Mouse (Mus musculus) Patski (cell line): ENCODE measurements at regions not wholly inside any gene's neighbourhood (a gene's known extent, or its start where the extent isn't known, plus 50 kb on each side); places are given as distances from the start of the nearest gene placed in this dataset.

Experiments used
- ATAC-seq: fragments of 100-300 bp; one replicate; pipeline ENCODE4 v1.8.0; 2021
- CTCF ChIA-PET: fragments of 350-600 bp; sonication (Branson Sonifier 250); formaldehyde crosslinking; loops from one replicate; lab custom pipeline; 2022; ENCODE audit warnings: inconsistent platforms; lab: Charles Lee
- POLR2A ChIA-PET: fragments of 350-600 bp; sonication (Branson Sonifier 250); formaldehyde crosslinking; loops from one replicate; lab custom pipeline; 2022; ENCODE audit warnings: antibody characterized with exemption, inconsistent platforms; lab: Charles Lee
- DNase-seq: peaks from one replicate; pipeline ENCODE4 v3.0.0-alpha.2; 2011; ENCODE audit warnings: low read depth, low spot score
- H3K27me3 ChIP-seq: fragments of 371-371 bp; one replicate; pipeline ENCODE4 v1.5.1; 2021
- CTCF ChIP-seq: fragments of 100-300 bp; IDR thresholded peaks from one replicate; pipeline ENCODE4 v1.5.1; 2021
- in situ Hi-C: fragments of 300-500 bp; cut with MboI; formaldehyde crosslinking; loops from 3 replicates; pipeline ENCODE4 v1.11.1; 2018; ENCODE audit warnings: low pct_unique_long_range_greater_than_20kb, mixed read lengths

DNA sequence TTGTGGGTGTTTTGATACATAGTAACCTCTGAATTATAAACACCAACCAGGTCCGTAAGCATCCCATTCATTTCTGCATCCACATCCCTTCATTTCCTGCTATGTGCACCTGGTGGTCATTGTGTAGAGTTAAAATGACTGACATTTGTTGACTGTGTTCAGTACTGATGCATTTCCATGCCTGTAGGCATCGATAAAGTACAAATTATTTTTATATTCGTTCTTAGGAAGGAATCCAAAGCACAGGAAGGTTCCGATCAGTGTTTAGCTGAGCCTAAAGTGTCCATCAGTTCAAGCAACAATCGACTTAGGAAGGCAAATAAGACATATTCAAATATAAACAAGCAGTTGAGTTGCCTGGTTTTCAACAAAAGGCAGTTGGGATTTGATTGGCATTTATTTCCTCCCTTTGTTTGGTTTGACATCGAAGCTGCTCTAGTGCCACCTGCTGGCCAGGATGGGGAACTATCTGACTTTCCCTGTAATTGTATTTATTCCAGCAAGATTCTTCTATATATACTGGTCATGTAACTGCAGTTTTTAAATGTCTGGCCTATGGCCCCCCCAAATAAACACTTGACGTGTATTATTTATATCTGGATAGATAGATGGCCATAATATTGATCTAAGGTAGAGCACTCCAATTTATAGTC, 64.6 kb upstream of the Osbpl8 start:
- no peaks in the 10 kb centered on the region for H3K27me3 ChIP-seq
- ATAC-seq (no peak), DNase-seq (no peak)
- peak; percentile 89 for TF ChIP-seq CTCF
- ChIA-PET POLR2A (interaction anchor here (0.7 kb wide), 1 partner anchor 92 kb away, joined by 3 read pairs; no protein-coding TSS in a partner anchor), CTCF (interaction anchor here (1.1 to 2.6 kb wide), 5 partner anchors 91 to 120 kb away, joined by 4 to 9 read pairs (median 5); no protein-coding TSS in a partner anchor)
- in situ Hi-C loops = loop anchor here (5.0 kb wide), 2 partner anchors 103 to 308 kb away; no protein-coding TSS in a partner anchor

DNA sequence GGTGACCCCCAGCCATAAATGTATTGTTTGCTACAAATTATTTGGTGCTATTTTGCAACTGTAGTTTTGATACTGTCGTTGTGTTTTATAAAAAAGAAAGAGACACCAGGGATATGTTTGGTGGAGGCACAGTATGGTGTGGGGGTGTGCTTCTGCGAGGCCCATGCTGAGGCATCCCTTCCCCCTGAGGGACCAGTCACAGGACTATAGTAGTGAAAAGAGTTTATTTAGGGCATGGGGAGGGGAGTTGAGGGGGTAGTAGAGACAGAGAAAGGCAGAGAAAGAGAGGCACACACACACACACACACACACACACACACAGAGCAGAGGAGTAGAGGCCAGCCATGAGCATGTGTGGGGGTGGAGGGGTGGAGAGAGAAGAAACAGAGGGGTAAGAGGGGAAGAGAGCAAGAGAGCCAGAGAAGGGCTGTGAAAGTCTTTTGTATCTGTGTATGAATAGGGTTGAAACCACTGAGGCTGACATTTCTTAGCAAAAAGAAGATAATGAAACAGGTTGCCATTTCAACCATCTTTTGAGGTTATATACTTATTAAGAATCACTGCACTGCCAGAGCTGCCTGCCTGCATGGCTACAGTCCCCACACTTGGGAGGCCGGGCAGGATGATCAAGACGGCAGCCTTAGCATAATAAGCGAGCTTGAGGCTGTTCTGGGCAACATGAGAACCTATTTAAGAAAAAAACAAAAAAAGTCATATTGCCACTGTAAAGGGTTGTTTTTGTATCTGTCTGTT, 65.3 kb upstream of the Osbpl8 start:
- CTCF ChIA-PET = interaction anchor here (1.1 to 2.6 kb wide), 6 partner anchors 10 to 120 kb away, joined by 3 to 9 read pairs (median 4); no protein-coding TSS in a partner anchor
- H3K27me3 ChIP-seq = no peaks in the 10 kb centered on the region
- DNase-seq = no peak
- in situ Hi-C loops = loop anchor here (5.0 kb wide), 1 partner anchor 102 kb away; no protein-coding TSS in a partner anchor
- POLR2A ChIA-PET = no interaction called here
- no peak for TF ChIP-seq CTCF
- ATAC-seq = no peak

DNA sequence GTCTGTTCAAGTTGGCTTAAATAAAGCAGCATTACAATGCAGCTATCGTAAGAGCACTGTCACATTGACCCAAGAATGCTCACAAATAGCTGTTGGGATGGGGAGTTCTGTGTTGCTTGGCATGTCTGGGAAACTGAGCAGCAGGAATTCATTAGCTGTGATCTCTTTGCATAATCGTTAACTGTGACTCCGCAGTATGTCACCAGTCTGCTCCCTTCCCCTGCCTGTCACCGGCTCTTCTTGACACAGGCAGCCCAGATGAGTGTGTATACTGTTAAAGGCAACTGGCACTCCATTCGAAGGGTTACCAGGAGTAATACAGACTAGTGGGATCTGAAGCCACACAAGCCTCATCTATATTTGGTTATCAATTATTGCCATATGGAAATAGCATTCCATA, 67.3 kb upstream of the Osbpl8 start:
- DNase-seq = no peak
- TF ChIP-seq CTCF = no peak
- H3K27me3 ChIP-seq = no peaks in the 10 kb centered on the region
- CTCF ChIA-PET = no interaction called here
- in situ Hi-C loops = loop anchor here (5.0 kb wide), 1 partner anchor 100 kb away; no protein-coding TSS in a partner anchor
- POLR2A ChIA-PET = no interaction called here
- no peak for ATAC-seq

DNA sequence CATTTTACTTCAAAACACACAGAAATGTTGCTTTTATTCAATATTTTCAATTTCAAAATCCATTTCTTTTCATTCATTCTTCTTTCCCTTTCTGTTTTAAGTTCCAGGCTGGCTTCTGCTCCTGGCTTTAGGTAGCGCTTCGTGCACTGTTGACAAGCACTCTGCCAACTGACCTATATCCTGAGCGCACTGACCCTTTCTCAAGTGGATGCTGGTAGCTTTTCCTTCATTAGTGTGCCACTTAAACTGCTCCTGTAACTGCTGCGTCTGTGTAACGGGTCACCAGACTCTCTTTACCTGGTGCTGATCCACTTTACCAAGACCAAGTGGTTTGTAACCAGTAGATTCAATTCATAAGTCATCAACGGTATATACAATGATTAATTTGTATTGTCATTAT, 67.7 kb upstream of the Osbpl8 start:
- DNase-seq (no peak), ATAC-seq (no peak)
- POLR2A ChIA-PET = no interaction called here
- no peak for TF ChIP-seq CTCF
- H3K27me3 ChIP-seq = no peaks in the 10 kb centered on the region
- in situ Hi-C loops = loop anchor here (5.0 kb wide), 1 partner anchor 100 kb away; no protein-coding TSS in a partner anchor
- CTCF ChIA-PET = interaction anchor here (1.2 kb wide), 1 partner anchor 19 kb away, joined by 3 read pairs; no protein-coding TSS in a partner anchor

DNA sequence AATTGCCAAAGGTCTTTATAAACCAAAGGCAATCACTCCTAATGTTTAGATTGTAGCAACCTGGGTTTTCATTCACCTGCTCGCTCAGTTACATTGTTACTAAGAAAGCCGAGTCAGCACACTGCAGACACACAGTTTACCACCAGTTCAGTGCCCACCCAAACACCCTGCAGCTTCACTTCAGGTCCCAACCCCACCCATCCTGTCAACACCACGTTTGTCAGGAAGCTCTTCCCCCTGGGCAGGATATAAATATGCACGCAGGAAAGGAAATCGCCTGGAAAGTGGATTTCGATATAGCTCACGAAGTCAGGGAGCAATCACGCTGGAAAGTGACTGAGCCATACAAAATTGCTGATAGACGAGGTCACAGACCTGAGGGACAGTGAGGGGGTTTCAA, 70.1 kb upstream of the Osbpl8 start:
- POLR2A ChIA-PET = interaction anchor here (0.8 kb wide), 1 partner anchor 108 kb away, joined by 6 read pairs; no protein-coding TSS in a partner anchor
- CTCF ChIA-PET = interaction anchor here (1.1 to 2.1 kb wide), 3 partner anchors 15 to 111 kb away, joined by 3 to 4 read pairs (median 3); no protein-coding TSS in a partner anchor
- DNase-seq (no peak), ATAC-seq (no peak)
- TF ChIP-seq CTCF = no peak
- H3K27me3 ChIP-seq = no peaks in the 10 kb centered on the region
- in situ Hi-C loops = no loop called here

DNA sequence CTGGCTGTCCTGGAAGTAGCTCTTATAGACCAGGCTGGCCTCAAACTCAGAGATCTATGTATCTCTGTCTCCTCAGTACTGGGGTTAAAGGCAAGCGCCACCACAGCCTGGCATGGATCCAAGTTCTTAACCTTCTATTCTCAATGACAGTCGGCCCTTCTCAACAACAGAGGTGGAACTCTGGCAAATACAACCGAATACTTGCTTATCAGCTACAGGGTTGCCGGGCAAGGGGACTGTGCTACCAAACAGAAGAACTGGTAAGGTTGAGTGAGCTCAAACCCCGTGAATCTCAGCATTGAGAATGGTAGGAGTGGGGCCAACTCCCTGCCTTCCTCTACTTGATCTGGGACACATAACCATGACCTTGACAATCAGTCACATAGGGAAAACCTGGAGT, 75.2 kb upstream of the Osbpl8 start:
- no peak for ATAC-seq
- ChIA-PET CTCF (interaction anchor here (1.0 to 1.5 kb wide), 2 partner anchors 9 to 98 kb away, joined by 3 to 4 read pairs; no protein-coding TSS in a partner anchor), POLR2A (no interaction called here)
- no peaks in the 10 kb centered on the region for H3K27me3 ChIP-seq
- no peak for DNase-seq
- no peak for TF ChIP-seq CTCF
- in situ Hi-C loops = no loop called here

DNA sequence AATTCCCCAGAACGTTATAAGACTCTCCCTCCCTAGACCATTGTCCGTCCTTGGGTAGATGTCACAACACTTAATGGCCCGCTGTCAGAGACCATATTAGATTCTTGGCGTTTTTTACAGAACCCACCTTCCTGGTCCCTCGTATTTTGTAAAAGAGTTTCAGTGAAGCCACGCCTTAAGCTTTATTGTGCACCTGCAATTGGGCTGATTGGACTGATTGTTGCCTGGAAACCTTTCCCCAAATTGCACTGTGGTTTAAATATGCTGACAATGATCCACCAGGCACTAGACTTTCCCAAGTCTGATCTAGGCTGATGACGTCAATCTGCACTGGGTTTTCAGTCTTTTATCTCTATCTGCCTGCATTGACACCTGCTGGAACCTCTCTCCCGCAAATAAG, 75.6 kb upstream of the Zdhhc17 start:
- in situ Hi-C loops = no loop called here
- ATAC-seq = no peak
- no peak for DNase-seq
- TF ChIP-seq CTCF = no peak
- POLR2A ChIA-PET = no interaction called here
- CTCF ChIA-PET = no interaction called here
- H3K27me3 ChIP-seq = no peaks in the 10 kb centered on the region

DNA sequence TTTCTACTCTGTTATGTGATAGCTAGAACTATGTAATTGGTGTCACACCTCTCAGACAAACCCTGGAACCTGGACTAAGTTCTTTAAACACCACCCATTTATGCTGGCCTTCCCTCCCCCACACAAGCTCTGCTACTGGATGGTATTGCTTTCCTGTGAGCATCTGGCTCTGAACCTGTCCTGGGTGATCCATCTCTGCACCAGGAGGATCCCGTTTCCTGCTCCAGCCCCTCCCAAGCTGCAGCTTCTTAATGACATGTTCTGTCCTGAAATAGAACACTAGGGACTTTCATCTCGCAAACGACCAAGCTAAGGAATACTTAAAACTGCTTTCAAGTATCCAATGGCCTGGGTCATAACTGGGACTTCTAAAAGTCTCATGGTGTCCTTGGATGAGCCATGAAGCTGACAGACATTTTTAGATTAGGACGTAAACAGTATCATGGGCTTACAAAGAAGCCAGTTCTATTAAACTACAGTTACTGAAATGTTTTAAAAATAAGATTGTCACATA, 74.4 kb upstream of the Zdhhc17 start:
- CTCF ChIA-PET = interaction anchor here (0.7 to 0.8 kb wide), 2 partner anchors 22 to 95 kb away, joined by 3 to 4 read pairs; no protein-coding TSS in a partner anchor
- POLR2A ChIA-PET = interaction anchor here (0.6 kb wide), 1 partner anchor 74 kb away, joined by 4 read pairs; no protein-coding TSS in a partner anchor
- no peak for TF ChIP-seq CTCF
- no peaks in the 10 kb centered on the region for H3K27me3 ChIP-seq
- in situ Hi-C loops = no loop called here
- no peak for DNase-seq
- no peak for ATAC-seq

DNA sequence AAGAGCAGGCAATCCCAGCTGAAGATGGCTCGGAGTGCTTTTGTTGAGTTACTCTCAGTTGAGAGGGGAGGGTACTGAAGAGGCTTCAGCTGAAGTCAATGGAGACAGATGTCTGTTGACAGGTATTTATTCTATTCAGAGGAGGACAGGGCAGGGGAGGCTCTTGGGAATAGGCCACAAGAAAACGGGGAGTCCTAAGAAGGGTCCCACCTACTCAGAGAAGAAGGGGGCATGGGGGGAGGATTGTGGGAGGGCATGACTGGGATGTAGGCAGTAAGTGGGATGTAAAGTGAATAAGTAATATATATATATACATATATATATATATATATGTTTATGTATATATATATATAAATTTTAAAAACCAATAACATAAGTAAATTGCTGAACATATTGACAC, 73.9 kb upstream of the Zdhhc17 start:
- H3K27me3 ChIP-seq = no peaks in the 10 kb centered on the region
- CTCF ChIA-PET = interaction anchor here (0.7 to 0.8 kb wide), 2 partner anchors 22 to 94 kb away, joined by 3 to 4 read pairs; no protein-coding TSS in a partner anchor
- POLR2A ChIA-PET = no interaction called here
- DNase-seq = no peak
- ATAC-seq = no peak
- no peak for TF ChIP-seq CTCF
- in situ Hi-C loops = no loop called here

DNA sequence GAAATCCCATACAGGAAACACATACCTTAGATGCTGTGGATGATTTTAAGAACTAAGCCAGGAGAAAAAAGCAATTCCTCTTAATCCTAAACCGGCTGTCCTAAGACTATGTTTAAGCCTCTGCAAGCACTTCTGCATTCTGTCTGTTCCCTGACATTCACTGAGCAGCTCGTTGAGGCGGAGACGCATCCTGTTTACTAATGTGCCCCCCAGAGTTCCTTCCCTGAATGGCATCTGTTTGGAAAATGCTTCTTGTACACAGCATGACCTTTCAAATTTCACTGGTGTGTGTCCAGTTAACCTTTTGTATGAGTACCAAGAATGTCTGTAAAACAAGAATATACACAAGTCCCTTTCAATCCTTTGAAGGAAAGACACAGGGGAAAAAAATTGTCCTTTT, 73.4 kb upstream of the Zdhhc17 start:
- CTCF ChIA-PET = interaction anchor here (0.7 kb wide), 1 partner anchor 23 kb away, joined by 3 read pairs; no protein-coding TSS in a partner anchor
- POLR2A ChIA-PET = no interaction called here
- H3K27me3 ChIP-seq = no peaks in the 10 kb centered on the region
- DNase-seq = no peak
- in situ Hi-C loops = no loop called here
- ATAC-seq = no peak
- TF ChIP-seq CTCF = peak; percentile 27
